Mouse (Mus musculus) stomach, embryonic 16.5 days (tissue): Measurements from ENCODE around the gene Gm45753. TPM values are rescaled to one million over a fixed set of nuclear protein-coding genes. Genes with fewer than 3 reads are reported as not detected.
"Not testable (repeated sequence)": the region's sequence is repeated elsewhere in the genome, so short reads cannot be mapped to it uniquely, and the experiment has no call there.

Experiments used
- ATAC-seq: fragments of 200-750 bp; cut with Nextera tagmentation; 2 replicates; pipeline ENCODE4 v1.8.0; 2017; ENCODE audit warnings: moderate number of reproducible peaks, moderate TSS enrichment; ENCODE audit not compliant: insufficient read depth, low FRiP score
- H3K27ac ChIP-seq: fragments of 300-500 bp; sonication (generic); 2 replicates; pipeline ENCODE4 v1.5.1; 2014; ENCODE audit warnings: low read length
- H3K27me3 ChIP-seq: fragments of 300-500 bp; sonication (generic); 2 replicates; pipeline ENCODE4 v1.6.1; 2014; ENCODE audit warnings: low read length, control low read depth, mixed read lengths; ENCODE audit not compliant: control insufficient read depth, insufficient read depth
- H3K36me3 ChIP-seq: fragments of 300-500 bp; sonication (generic); 2 replicates; pipeline ENCODE4 v1.6.1; 2014; ENCODE audit warnings: low read length; ENCODE audit not compliant: control insufficient read depth, insufficient read depth
- H3K4me1 ChIP-seq: fragments of 300-500 bp; sonication (generic); 2 replicates; pipeline ENCODE4 v1.6.1; 2014; ENCODE audit warnings: low read length, control low read depth, mixed read lengths; ENCODE audit not compliant: control insufficient read depth, insufficient read depth
- H3K4me2 ChIP-seq: fragments of 300-500 bp; sonication (generic); 2 replicates; pipeline ENCODE4 v1.6.1; 2014; ENCODE audit warnings: low read depth, low read length, mixed read lengths
- H3K4me3 ChIP-seq: fragments of 300-500 bp; sonication (generic); replicated peaks from 2 replicates; pipeline ENCODE4 v1.5.1; 2014; ENCODE audit warnings: mild to moderate bottlenecking, low read length
- H3K9ac ChIP-seq: fragments of 300-500 bp; sonication (generic); 2 replicates; pipeline ENCODE4 v1.6.1; 2014; ENCODE audit warnings: low read length
- H3K9me3 ChIP-seq: fragments of 300-500 bp; sonication (generic); replicated peaks from 2 replicates; pipeline ENCODE4 v1.6.1; 2016; ENCODE audit warnings: low read length, control low read depth; ENCODE audit not compliant: control insufficient read depth
- WGBS: fragments of 180-500 bp; shearing (Covaris S2); extraction: QIAGEN DNeasy Blood & Tissue Kit; methylation state at CpG from one replicate; pipeline ENCODE4 v1.1.7; 2014; 5-methylcytosine and 5-hydroxymethylcytosine counted together
- polyA plus RNA-seq: library from polyadenylated mRNA; unstranded; fragments of >200 nt; fragmentation: Nextera tagmentation; extraction: Ambion mirVana; gene quantifications from 2 replicates; pipeline ENCODE4 v1.2.1, GENCODE M21; 2015

Gm45753 gene
- polyA plus RNA-seq, 1 experiment from 2014 or later: 0.96 TPM

GRCm38 (mm10) chr8:45329206-45329980, 21.1 kb upstream of the Gm45753 start:
- no peaks in the 10 kb centered on the region for H3K36me3 ChIP-seq

GRCm38 (mm10) chr8:45327076-45327475, 18.8 kb upstream of the Gm45753 start:
- H3K4me2 ChIP-seq, H3K9me3 ChIP-seq, H3K27ac ChIP-seq, H3K9ac ChIP-seq, H3K4me1 ChIP-seq, H3K27me3 ChIP-seq, ATAC-seq, H3K4me3 ChIP-seq, H3K36me3 ChIP-seq: not testable (repeated sequence)

More at GRCm38 (mm10) chr8:45329206-45329980, 21.1 kb upstream of the Gm45753 start:
- Histone ChIP-seq H3K4me3 (no peak overlapping the region), H3K4me1 (peaks cover 11% of the 10 kb centered on the region; the same call in 1 of the 2 replicates), H3K27me3 (no peaks in the 10 kb centered on the region), H3K4me2 (no peak overlapping the region), H3K27ac (no peak overlapping the region), H3K9ac (no peak overlapping the region), H3K9me3 (no peaks in the 10 kb centered on the region)
- ATAC-seq: no peak
- WGBS: 87% methylated on average over 6 of the region's 6 CpGs

GRCm38 (mm10) chr8:45324151-45324550, 15.9 kb upstream of the Gm45753 start:
- Histone ChIP-seq H3K36me3 (no peaks in the 10 kb centered on the region), H3K9me3 (no peaks in the 10 kb centered on the region), H3K27ac (no peak overlapping the region), H3K4me2 (no peak overlapping the region), H3K4me3 (no peak overlapping the region), H3K9ac (no peak overlapping the region), H3K4me1 (no peaks in the 10 kb centered on the region), H3K27me3 (no peaks in the 10 kb centered on the region)
- WGBS: 50% methylated on average over 4 of the region's 4 CpGs
- ATAC-seq: no peak

- no peak for ATAC-seq
- Histone ChIP-seq H3K4me3 (no peak overlapping the region), H3K4me2 (no peak overlapping the region), H3K4me1 (no peaks in the 10 kb centered on the region), H3K9ac (no peak overlapping the region), H3K27me3 (no peaks in the 10 kb centered on the region), H3K9me3 (no peaks in the 10 kb centered on the region), H3K36me3 (no peaks in the 10 kb centered on the region), H3K27ac (no peak overlapping the region)
- 68% methylated on average over 2 of the region's 2 CpGs for WGBS
Observed at GRCm38 (mm10) chr8:45321365-45321764, 13.1 kb upstream of the Gm45753 start.

GRCm38 (mm10) chr8:45320930-45321329, 12.7 kb upstream of the Gm45753 start:
- Histone ChIP-seq H3K4me2 (no peak overlapping the region), H3K4me3 (no peak overlapping the region), H3K4me1 (no peaks in the 10 kb centered on the region), H3K9ac (no peak overlapping the region), H3K9me3 (no peaks in the 10 kb centered on the region), H3K36me3 (no peaks in the 10 kb centered on the region), H3K27me3 (no peaks in the 10 kb centered on the region), H3K27ac (no peak overlapping the region)
- ATAC-seq: peak; percentile 60; the same call in 1 of the 2 replicates
- 30% methylated on average over 1 of the region's 1 CpGs for WGBS

- Histone ChIP-seq H3K4me2 (no peak overlapping the region), H3K4me3 (no peak overlapping the region), H3K27ac (no peak overlapping the region), H3K9me3 (no peaks in the 10 kb centered on the region), H3K27me3 (no peaks in the 10 kb centered on the region), H3K9ac (no peak overlapping the region), H3K36me3 (no peaks in the 10 kb centered on the region), H3K4me1 (no peaks in the 10 kb centered on the region)
- ATAC-seq: no peak
- WGBS: 76% methylated on average over 4 of the region's 4 CpGs
Observed at GRCm38 (mm10) chr8:45310967-45311366, 2.7 kb upstream of the Gm45753 start.

- Histone ChIP-seq H3K4me2 (no peak overlapping the region), H3K9me3 (no peaks in the 10 kb centered on the region)
Observed at GRCm38 (mm10) chr8:45305479-45305878, 2.8 kb downstream of the Gm45753 start.

GRCm38 (mm10) chr8:45304354-45304753, 3.9 kb downstream of the Gm45753 start:
- ATAC-seq: no peak
- H3K4me1 ChIP-seq: no peaks in the 10 kb centered on the region
- no peak overlapping the region for H3K4me2 ChIP-seq
- H3K4me3 ChIP-seq: no peak overlapping the region
- no peak overlapping the region for H3K27ac ChIP-seq
- 93% methylated on average over 3 of the region's 3 CpGs for WGBS
- no peak overlapping the region for H3K9ac ChIP-seq
- no peaks in the 10 kb centered on the region for H3K36me3 ChIP-seq
- no peaks in the 10 kb centered on the region for H3K9me3 ChIP-seq
- no peaks in the 10 kb centered on the region for H3K27me3 ChIP-seq

More at GRCm38 (mm10) chr8:45305479-45305878, 2.8 kb downstream of the Gm45753 start:
- Histone ChIP-seq H3K4me3 (no peak overlapping the region), H3K27me3 (no peaks in the 10 kb centered on the region), H3K36me3 (no peaks in the 10 kb centered on the region), H3K27ac (no peak overlapping the region), H3K9ac (no peak overlapping the region), H3K4me1 (no peaks in the 10 kb centered on the region)
- no peak for ATAC-seq
- WGBS: 79% methylated on average over 1 of the region's 1 CpGs

- no peaks in the 10 kb centered on the region for H3K9me3 ChIP-seq
- no peaks in the 10 kb centered on the region for H3K4me1 ChIP-seq
- H3K9ac ChIP-seq: no peak overlapping the region
- no peaks in the 10 kb centered on the region for H3K27me3 ChIP-seq
- H3K36me3 ChIP-seq: no peaks in the 10 kb centered on the region
- no peak overlapping the region for H3K4me3 ChIP-seq
- ATAC-seq: no peak
- H3K27ac ChIP-seq: no peak overlapping the region
- WGBS: 87% methylated on average over 8 of the region's 8 CpGs
- no peak overlapping the region for H3K4me2 ChIP-seq
Observed at GRCm38 (mm10) chr8:45302390-45302789, 5.9 kb downstream of the Gm45753 start.
